ENCODE assay signal across 27 mouse cellular contexts in genomic region chr13:46786836-46787235, GRCm38 (mm10).
"Had no signal": no experiment of that assay in that cellular context is flagged by ENCODE, and none has a peak within 500 bp of the region (broad histone marks: within the 10 kb centered on the region; RNA-seq: fewer than 3 reads in every experiment).

No protein-coding gene starts in this region.

- H3K9me3 ChIP-seq: embryonic facial prominence, embryonic 10.5 days; embryonic facial prominence, embryonic 12.5 days; embryonic facial prominence, embryonic 13.5 days; embryonic facial prominence, embryonic 15.5 days; forebrain, embryonic 10.5 days; forebrain, embryonic 12.5 days; forebrain, embryonic 13.5 days; forebrain, embryonic 15.5 days had no signal

- H3K4me1 ChIP-seq: embryonic facial prominence, embryonic 10.5 days; embryonic facial prominence, embryonic 12.5 days; embryonic facial prominence, embryonic 13.5 days; embryonic facial prominence, embryonic 15.5 days; forebrain, embryonic 10.5 days; forebrain, embryonic 12.5 days; forebrain, embryonic 13.5 days; forebrain, embryonic 15.5 days had no signal

- H3K4me2 ChIP-seq: embryonic facial prominence, embryonic 12.5 days; embryonic facial prominence, embryonic 13.5 days; embryonic facial prominence, embryonic 15.5 days; forebrain, embryonic 12.5 days; forebrain, embryonic 13.5 days; forebrain, embryonic 15.5 days had no signal

- H3K9ac ChIP-seq: embryonic facial prominence, embryonic 12.5 days; embryonic facial prominence, embryonic 13.5 days; embryonic facial prominence, embryonic 15.5 days; forebrain, embryonic 12.5 days; forebrain, embryonic 13.5 days; forebrain, embryonic 15.5 days; forebrain, postnatal 0 days had no signal

- H3K4me3 ChIP-seq: embryonic facial prominence, embryonic 10.5 days; embryonic facial prominence, embryonic 12.5 days; embryonic facial prominence, embryonic 13.5 days; embryonic facial prominence, embryonic 15.5 days; erythroblast, embryonic 14.5 days; forebrain, embryonic 10.5 days; forebrain, embryonic 12.5 days; forebrain, embryonic 13.5 days; forebrain, embryonic 15.5 days; gastrocnemius, adult 2 months; heart, adult 2 months had no signal

- DNase-seq: cerebellum, adult 9-10 months; cerebellum, adult 9-11 months; cerebellum, postnatal 10 days; cerebellum, postnatal 14 days; cerebellum, postnatal 25 days; cerebellum, postnatal 36 days; embryo, embryonic 11 days; forebrain, postnatal 0 days; gastrocnemius, adult 2 months; gastrocnemius, postnatal 10 days; gastrocnemius, postnatal 14 days; gastrocnemius, postnatal 25 days; gastrocnemius, postnatal 36 days; heart, adult 11 months; heart, adult 18-20 months; heart, adult 2 months had no signal

- H3K27me3 ChIP-seq: embryonic facial prominence, embryonic 12.5 days; embryonic facial prominence, embryonic 13.5 days; embryonic facial prominence, embryonic 15.5 days; forebrain, embryonic 12.5 days; forebrain, embryonic 13.5 days; forebrain, embryonic 15.5 days had no signal

- ATAC-seq: forebrain, embryonic 13.5 days; forebrain, embryonic 14.5 days; forebrain, embryonic 15.5 days; forebrain, embryonic 16.5 days; forebrain, postnatal 0 days had no signal

- H3K27ac ChIP-seq: embryonic facial prominence, embryonic 10.5 days; embryonic facial prominence, embryonic 12.5 days; embryonic facial prominence, embryonic 13.5 days; embryonic facial prominence, embryonic 15.5 days; forebrain, embryonic 10.5 days; forebrain, embryonic 12.5 days; forebrain, embryonic 13.5 days; forebrain, embryonic 15.5 days; gastrocnemius, adult 2 months; heart, adult 2 months had no signal
